Mouse (Mus musculus): ENCODE data around the gene Ttc4.

The Ttc4 gene

GRCm38 (mm10) chr4:106678442-106679118, at the start of gene Ttc4:
Gene Ttc4 (minus strand): TSS chr4:106678944.
- DNase-seq: peak; percentile 96

- no peak for DNase-seq
Measured at GRCm38 (mm10) chr4:106720631-106721030, 41.9 kb upstream of the Ttc4 start.

DNA sequence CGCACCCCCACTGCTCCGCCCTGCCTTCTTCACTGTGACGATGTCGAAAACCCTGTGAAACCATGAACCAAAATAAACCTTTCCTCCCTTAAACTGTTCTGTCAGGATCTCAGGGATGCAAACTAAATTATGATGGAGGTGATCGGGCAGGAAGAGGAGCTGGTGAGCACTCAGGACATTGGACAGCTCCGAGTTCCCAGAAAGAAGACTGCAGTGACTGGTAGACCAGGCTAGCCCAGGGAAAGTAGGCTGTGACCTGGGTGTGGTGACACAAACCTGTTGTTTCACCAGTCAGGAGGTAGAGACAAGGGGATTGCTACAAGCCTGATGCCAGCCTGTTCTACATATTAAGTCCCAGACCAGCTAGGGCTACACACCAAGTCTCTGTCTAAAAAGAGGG, 34.9 kb upstream of the Ttc4 start:
- DNase-seq: no peak

- peak; percentile 81 for DNase-seq
Measured at GRCm38 (mm10) chr4:106708408-106708807, 29.7 kb upstream of the Ttc4 start.

DNA sequence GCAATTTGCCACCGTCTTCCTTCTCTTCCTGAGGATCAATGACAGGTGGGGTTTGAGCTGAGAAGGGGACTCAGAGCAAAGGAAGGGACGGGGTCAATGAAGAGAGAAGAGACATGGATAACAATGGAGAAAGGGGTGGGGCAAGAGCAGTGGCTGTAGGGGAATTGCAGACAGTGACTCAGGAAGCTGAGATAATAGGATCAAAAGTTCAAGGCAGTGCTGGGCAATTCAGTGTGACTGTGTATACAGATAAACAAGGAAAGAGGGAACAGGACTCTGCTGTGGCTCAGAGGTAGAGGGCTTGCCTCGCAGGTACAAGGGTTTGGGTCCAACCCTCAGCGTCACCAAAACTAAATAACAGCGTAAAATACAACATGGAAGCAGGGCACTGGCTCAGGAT, 29.2 kb upstream of the Ttc4 start:
- no peak for DNase-seq

- no peak for DNase-seq
Measured at GRCm38 (mm10) chr4:106705096-106705665, 26.4 kb upstream of the Ttc4 start.

GRCm38 (mm10) chr4:106704416-106704815, 25.7 kb upstream of the Ttc4 start:
- no peak for DNase-seq

GRCm38 (mm10) chr4:106703956-106704355, 25.2 kb upstream of the Ttc4 start:
- no peak for DNase-seq

GRCm38 (mm10) chr4:106700798-106701197, 22.1 kb upstream of the Ttc4 start:
- peak; percentile 22 for DNase-seq

DNA sequence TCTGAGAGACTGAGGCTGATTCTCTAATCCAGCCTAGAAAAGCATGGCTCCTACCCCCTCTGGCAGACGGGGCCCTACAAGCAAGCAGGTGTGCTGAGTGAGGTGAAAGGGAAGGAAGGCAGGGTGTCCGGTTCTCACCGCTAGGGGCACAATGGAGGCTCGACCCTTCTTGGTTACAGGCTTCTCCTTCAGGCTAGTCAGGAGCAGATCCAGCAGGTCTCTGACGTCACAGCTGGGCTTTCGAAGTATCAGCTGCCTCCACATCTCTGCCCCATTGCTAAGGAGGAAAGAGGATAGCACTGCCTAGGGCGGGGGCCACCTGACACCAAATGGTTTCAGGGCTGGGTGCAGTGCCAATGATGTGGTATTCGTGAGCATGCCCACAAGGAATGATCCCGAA, 21.2 kb upstream of the Ttc4 start:
- DNase-seq: peak; percentile 82

GRCm38 (mm10) chr4:106693841-106694430, 15.2 kb upstream of the Ttc4 start:
- no peak for DNase-seq

GRCm38 (mm10) chr4:106688636-106689296, 10.0 kb upstream of the Ttc4 start:
- no peak for DNase-seq

DNA sequence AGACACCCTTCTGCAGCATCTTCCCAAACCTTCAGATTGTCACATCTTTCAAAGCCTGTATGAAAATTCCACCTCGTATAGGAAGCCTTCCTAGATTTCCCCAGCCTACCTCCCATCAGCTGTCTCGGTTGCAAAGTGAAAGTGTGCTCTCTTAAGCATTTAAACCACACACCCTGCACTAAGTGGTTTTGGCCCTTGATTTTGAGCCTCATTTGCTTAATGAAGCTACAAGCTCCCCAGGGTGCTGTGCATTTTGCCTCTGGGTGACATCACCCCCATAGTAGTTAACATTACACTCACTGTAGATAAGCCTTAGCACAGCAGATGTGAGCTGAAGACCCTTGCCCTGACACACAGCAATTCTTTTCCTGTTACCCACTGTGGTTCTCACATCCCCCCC, 2.2 kb upstream of the Ttc4 start:
- no peak for DNase-seq

DNA sequence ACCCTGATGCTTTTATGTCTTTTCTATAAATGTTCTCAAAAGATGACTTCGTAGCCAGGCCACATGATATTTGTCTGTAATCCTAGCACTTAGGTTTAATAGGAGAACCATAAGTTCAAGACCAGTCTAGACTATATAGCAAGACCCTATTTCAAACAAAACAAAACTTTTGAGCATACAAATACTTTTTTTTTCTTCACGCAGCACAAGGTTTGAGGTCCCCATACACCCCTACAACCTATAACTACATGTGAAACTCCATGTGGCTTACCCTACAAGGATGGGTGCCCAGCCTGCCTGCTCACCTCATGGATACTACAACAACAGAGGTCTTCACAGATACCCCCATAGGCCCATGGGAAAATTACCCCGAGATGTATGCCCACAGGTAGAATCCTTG, 408 bp upstream of the Ttc4 start:
- no peak for DNase-seq

DNA sequence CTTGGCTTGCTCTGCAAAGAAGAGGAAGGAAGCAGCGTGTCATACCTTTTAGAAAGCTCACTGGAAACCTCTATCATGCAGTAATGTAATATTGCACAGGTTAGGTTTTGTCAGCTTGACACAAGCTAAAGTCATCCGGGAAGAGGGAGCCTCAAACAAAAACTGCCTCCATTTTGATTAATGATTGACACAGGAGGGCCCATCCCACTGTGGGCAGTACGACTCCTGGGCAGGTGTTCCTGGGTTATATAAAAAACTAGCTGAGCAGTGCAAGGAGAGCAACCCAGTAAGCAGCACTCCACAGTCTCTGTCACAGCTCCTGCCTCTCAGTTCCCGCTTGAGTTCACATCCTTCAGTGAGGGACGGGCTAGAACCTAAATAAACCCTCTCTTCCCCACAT, 2.0 kb downstream of the Ttc4 start:
- no peak for DNase-seq

- no peak for DNase-seq
Measured at GRCm38 (mm10) chr4:106666546-106666945, 12.2 kb downstream of the Ttc4 start.

- no peak for DNase-seq
Measured at GRCm38 (mm10) chr4:106665673-106666072, 13.1 kb downstream of the Ttc4 start.

- no peak for DNase-seq
Measured at GRCm38 (mm10) chr4:106665269-106665668, 13.5 kb downstream of the Ttc4 start.

DNA sequence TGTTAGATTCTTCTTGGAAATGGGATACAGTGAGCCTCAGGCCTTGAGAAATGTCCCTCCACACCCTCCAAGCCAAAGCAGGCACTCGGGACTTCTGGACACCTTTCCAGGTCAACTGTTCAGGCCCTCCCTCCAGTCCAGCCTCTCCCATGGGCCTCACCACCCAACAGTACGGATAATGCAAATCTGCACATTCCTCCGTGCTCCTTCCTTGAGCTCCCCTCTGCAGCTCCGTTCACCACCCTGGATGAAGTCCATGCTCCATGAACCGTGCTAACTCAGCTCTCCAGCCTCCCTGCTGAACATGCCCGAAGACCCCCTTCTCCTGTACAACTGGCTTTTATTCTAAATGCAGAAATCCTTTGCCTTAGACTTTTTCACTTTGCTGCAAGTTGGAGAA, 14.0 kb downstream of the Ttc4 start:
- DNase-seq: no peak

GRCm38 (mm10) chr4:106663956-106664470, 14.7 kb downstream of the Ttc4 start:
- no peak for DNase-seq

DNA sequence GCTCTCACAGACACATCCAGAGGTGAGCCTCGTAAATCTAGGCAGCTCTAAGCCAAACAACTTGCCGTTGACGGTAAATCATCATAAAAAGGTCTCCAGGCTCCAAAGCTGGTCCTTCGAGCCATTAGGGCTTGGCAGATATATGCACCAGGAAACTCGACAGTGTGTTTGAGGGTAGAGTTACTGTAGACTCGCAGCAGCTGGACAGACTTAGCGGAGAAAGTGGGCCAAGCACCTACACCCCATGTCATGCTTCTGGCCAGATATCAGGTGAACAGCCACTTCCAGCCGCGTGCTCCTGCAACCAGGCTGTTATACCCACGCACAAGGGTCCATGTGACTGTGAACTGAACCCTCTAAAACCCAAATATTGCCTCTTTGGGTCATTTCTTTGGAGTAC, 23.1 kb downstream of the Ttc4 start:
- no peak for DNase-seq

DNA sequence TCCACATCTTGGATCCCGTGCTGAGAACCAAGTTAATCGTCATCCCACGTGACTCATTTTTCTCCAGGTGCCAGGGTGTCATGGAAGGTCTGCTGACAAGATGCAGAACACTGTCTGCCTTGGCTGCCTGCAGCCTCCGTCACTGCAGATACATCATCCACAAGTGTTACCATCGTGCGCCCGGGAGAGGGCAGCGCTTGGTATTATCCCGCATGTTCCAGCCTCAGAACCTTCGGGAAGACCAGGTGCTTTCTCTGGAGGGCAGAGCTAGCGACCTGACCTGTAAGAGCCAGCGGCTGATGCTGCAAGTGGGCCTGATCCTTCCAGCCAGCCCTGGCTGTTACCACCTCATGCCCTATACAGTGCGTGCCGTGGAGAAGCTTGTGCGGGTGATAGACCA, 25.7 kb downstream of the Ttc4 start:
- DNase-seq: no peak

DNA sequence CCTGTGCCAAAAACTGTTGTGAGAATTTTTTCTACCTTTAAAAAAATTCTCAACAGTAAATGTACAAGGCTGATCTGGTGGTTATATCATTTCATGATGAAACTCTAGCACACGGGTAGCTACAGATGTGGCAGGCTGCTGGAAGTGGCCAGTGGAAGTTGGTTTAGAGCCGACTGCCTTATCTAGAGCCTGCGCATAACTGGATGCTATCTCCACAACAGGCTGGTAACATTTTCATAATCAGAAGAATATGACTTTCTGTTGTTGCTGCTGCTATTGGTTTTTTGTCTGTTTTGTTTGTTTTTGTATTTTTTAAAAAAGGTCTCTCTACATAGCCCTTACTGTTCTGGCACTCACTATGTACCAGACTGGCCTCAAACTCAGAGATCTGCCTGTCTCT, 26.2 kb downstream of the Ttc4 start:
- DNase-seq: no peak
